Mouse (Mus musculus) hindbrain, embryonic 12.5 days (tissue): Measurements from ENCODE around the gene Cox10. TPM values are rescaled to one million over a fixed set of nuclear protein-coding genes. Genes with fewer than 3 reads are reported as not detected.

ENCODE experiments used
- ATAC-seq: fragments of 200-750 bp; cut with Nextera tagmentation; 2 replicates; pipeline ENCODE4 v1.8.0; 2017; ENCODE audit warnings: moderate TSS enrichment; ENCODE audit not compliant: low FRiP score
- H3K27ac ChIP-seq: fragments of 300-500 bp; sonication (generic); 2 replicates; pipeline ENCODE4 v1.5.1; 2016; ENCODE audit warnings: mild to moderate bottlenecking
- H3K27me3 ChIP-seq: fragments of 300-500 bp; sonication (generic); 2 replicates; pipeline ENCODE4 v1.6.1; 2016; ENCODE audit warnings: mild to moderate bottlenecking
- H3K36me3 ChIP-seq: fragments of 300-500 bp; sonication (generic); 2 replicates; pipeline ENCODE4 v1.6.1; 2016; ENCODE audit warnings: mild to moderate bottlenecking
- H3K4me1 ChIP-seq: fragments of 300-500 bp; sonication (generic); 2 replicates; pipeline ENCODE4 v1.6.1; 2016
- H3K4me2 ChIP-seq: fragments of 300-500 bp; sonication (generic); replicated peaks from 2 replicates; pipeline ENCODE4 v1.6.1; 2016; ENCODE audit warnings: mild to moderate bottlenecking
- H3K4me3 ChIP-seq: fragments of 300-500 bp; sonication (generic); 2 replicates; pipeline ENCODE4 v1.5.1; 2016; ENCODE audit warnings: mild to moderate bottlenecking
- H3K9ac ChIP-seq: fragments of 300-500 bp; sonication (generic); 2 replicates; pipeline ENCODE4 v1.6.1; 2016; ENCODE audit warnings: mild to moderate bottlenecking, moderate library complexity
- H3K9me3 ChIP-seq: fragments of 300-500 bp; sonication (generic); replicated peaks from 2 replicates; pipeline ENCODE4 v1.6.1; 2016; ENCODE audit warnings: mild to moderate bottlenecking
- WGBS: fragments of 180-500 bp; shearing (Covaris S2); methylation state at CpG from one replicate; pipeline ENCODE4 v1.1.7; 2016; 5-methylcytosine and 5-hydroxymethylcytosine counted together
- polyA plus RNA-seq: library from polyadenylated mRNA; unstranded; fragments of >200 nt; fragmentation: Nextera tagmentation; extraction: Ambion mirVana; gene quantifications from 2 replicates; pipeline ENCODE4 v1.2.1, GENCODE M21; 2016

Gene Cox10
- polyA plus RNA-seq, 1 experiment from 2014 or later = 19.8 TPM

DNA sequence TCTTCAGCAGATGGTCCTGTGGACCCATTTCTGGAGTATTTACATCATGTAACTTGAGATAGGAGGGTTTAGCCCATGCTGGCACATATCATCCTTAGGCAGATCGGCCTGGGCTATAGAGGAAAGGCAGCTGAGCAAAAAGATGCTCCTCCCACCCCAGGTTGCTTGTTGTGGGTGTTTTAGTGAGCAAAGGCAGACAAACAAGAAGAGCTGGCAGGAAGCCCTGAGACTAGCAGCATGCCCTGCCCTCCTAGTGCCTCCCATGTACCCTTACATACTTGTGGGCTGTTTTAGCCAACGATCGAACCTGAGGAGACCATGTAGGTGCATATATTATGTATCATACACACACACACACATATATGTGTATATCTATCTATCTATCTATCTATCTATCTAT lies 135.3 kb downstream of the Cox10 start:
- ATAC-seq = no peak
- 96% methylated on average over 3 of the region's 3 CpGs for WGBS
- Histone ChIP-seq H3K4me2 (no peak overlapping the region), H3K36me3 (no peaks in the 10 kb centered on the region), H3K4me1 (no peaks in the 10 kb centered on the region), H3K27ac (no peak overlapping the region), H3K4me3 (no peak overlapping the region), H3K9ac (no peak overlapping the region), H3K27me3 (peaks cover 5% of the 10 kb centered on the region; the same call in 1 of the 2 replicates), H3K9me3 (no peaks in the 10 kb centered on the region)

DNA sequence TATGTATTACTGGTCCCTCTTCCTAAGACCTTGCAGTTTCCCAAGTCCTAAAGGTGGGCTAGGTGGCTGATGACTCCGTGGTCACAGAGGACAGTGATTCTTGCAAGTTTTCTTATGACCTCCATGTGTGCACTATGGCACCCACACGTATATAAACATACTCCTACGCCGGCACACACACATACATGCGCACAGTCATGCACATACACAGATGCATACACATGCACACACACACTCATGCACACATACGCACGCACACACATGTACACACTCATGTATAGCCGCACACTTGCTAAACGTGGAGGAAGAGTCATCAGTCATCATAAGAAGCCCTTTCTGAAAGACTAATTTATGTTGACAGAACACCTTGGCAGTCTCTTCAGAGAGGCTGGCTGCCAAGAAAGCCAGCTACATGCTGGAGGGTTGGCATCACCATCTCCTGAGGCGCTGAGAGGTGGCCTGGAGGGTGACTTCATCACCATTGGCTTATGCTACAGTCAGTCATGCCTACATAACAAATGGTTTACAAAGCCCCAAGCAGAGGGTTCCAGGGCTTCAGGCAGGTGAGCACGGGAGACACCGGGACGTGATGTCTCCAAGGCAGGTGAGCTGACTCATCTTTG lies 135.9 kb downstream of the Cox10 start:
- H3K36me3 ChIP-seq = no peaks in the 10 kb centered on the region
- no peaks in the 10 kb centered on the region for H3K9me3 ChIP-seq
- no peak overlapping the region for H3K4me3 ChIP-seq
- H3K27ac ChIP-seq = no peak overlapping the region
- no peak for ATAC-seq
- peaks cover 11% of the 10 kb centered on the region; the same call in 1 of the 2 replicates for H3K27me3 ChIP-seq
- no peaks in the 10 kb centered on the region for H3K4me1 ChIP-seq
- WGBS = 94% methylated on average over 13 of the region's 13 CpGs
- H3K4me2 ChIP-seq = no peak overlapping the region
- no peak overlapping the region for H3K9ac ChIP-seq

DNA sequence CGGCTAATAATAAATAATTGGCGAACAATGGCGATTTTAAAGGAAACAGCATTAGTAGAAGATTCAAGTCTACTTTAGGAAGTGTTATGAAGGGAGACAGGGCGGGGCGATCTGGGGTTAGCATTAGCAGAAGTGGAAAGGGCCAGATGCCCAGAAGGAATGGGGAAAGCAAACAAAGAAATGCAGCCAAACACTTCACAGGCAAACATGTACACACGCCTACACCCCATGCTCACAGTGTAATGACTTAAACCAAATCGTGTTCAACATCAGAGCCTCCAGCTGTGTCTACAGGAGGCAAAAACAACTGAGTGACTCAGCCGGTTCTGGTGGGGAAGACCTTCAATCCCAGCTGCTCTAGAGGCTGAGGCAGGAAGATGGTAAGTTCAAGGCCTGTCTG lies 137.1 kb downstream of the Cox10 start:
- Histone ChIP-seq H3K9me3 (no peaks in the 10 kb centered on the region), H3K27ac (no peak overlapping the region), H3K27me3 (peaks cover 11% of the 10 kb centered on the region; the same call in 1 of the 2 replicates), H3K36me3 (no peaks in the 10 kb centered on the region), H3K4me1 (no peaks in the 10 kb centered on the region), H3K9ac (no peak overlapping the region), H3K4me2 (no peak overlapping the region), H3K4me3 (no peak overlapping the region)
- 72% methylated on average over 8 of the region's 8 CpGs for WGBS
- ATAC-seq = no peak

DNA sequence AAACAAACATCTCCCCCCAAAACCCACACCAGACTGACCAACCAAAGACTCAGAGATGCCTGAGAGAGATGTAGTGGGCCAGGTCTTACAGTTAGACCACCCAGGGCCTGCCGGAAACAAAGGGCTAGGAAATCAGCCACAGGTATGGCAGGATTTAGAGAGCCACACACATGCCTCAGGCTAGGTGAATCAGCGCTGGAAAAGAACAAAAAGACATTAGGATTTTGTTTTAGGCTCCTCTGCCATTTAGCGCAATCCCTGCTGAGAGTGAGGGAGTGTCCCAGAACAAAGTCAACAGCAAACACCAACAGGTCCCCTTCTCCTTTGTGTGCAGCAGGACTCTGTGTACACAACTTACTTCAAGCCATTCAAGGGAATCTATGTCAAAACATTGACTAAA lies 142.6 kb downstream of the Cox10 start:
- WGBS = 43% methylated on average over 3 of the region's 3 CpGs
- no peak for ATAC-seq
- Histone ChIP-seq H3K4me3 (no peak overlapping the region), H3K27ac (no peak overlapping the region), H3K9me3 (no peaks in the 10 kb centered on the region), H3K4me1 (no peaks in the 10 kb centered on the region), H3K36me3 (no peaks in the 10 kb centered on the region), H3K4me2 (no peak overlapping the region), H3K9ac (no peak overlapping the region), H3K27me3 (peaks cover 17% of the 10 kb centered on the region)

DNA sequence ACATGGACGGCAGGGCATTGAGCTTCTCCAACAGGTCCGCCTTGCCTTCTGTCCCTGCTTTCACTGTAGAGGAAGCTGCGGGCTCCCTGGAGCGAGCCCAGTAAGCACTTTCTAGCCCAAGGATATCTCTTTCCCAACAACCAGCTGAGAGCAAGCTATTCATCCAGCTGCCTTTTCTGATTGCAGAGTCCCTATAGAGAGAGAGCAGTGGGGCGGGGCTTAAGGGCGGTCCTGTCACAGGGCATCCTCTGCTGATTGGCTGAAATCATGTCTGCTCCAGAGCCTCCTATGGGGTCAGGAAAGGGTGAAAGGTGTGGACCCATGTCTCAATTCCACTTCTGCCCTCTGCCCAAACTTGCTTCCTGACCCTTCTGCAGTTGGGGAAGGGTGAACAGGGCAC lies 152.4 kb downstream of the Cox10 start:
- Histone ChIP-seq H3K9ac (no peak overlapping the region), H3K27ac (no peak overlapping the region), H3K4me2 (no peak overlapping the region), H3K9me3 (no peaks in the 10 kb centered on the region), H3K36me3 (no peaks in the 10 kb centered on the region), H3K27me3 (peaks cover 44% of the 10 kb centered on the region), H3K4me3 (no peak overlapping the region), H3K4me1 (peaks cover 23% of the 10 kb centered on the region)
- ATAC-seq = no peak
- whole genome bisulfite sequencing = 79% methylated on average over 6 of the region's 6 CpGs

DNA sequence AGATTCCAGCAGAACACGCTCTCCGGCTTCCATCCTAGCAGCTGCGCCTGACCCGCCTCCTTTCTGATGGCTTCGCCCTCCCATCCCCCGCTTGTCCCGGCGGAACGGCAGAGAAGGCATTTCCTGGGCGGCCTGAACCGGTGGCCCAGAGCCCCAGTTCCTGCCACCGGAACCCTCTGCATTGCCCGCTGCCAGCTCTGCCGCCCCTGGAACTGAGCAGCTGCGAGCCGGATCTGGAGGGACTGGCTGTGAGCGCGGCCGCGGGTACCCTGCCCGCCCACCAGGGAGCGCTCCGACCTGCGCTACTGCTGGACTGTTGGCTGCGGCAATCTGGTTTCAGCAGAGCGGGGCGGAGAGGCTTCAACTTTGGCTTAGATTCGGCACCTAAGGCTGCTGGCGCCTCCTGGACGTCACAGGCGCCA lies 154.1 kb downstream of the Cox10 start:
- H3K4me1 ChIP-seq = peaks cover 32% of the 10 kb centered on the region
- H3K4me3 ChIP-seq = peak overlapping the region; percentile 25
- no peak for ATAC-seq
- peak overlapping the region; percentile 48 for H3K4me2 ChIP-seq
- WGBS = under 1% methylated on average over 31 of the region's 31 CpGs
- peaks cover 53% of the 10 kb centered on the region for H3K27me3 ChIP-seq
- H3K9me3 ChIP-seq = no peaks in the 10 kb centered on the region
- no peak overlapping the region for H3K9ac ChIP-seq
- H3K27ac ChIP-seq = no peak overlapping the region
- H3K36me3 ChIP-seq = no peaks in the 10 kb centered on the region

DNA sequence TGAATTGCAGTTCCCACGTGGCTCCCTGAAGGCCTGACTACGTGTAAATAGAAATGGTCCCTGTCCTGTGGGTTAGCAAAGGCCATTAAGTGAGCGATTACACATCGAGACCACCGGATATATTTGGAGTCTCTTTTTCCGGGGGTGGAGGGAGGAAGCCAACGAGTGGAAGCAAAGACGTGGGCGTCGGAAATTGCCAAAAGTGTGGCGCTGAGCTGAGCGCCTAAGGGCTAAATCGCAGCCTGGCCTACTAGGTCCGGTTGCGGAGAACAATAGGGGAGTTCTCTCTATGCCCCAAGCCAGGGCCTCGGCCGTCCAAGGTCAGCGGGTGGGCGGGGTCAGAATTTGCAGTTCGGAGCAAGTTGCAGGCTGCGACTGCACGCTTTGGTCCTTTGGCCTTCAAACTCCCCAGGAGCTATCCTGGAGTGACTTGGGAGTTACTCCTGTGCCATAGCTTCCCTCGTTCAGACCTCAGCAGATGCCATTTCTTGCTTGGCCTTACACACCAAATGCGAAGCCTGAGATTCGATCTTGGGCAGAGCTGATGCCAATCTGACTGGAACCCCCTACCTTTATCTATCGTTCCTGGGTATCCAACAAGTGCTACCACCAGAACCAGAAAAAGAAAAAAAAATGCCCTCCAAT lies 154.9 kb downstream of the Cox10 start:
- Histone ChIP-seq H3K4me2 (peak overlapping the region; percentile 48), H3K36me3 (no peaks in the 10 kb centered on the region), H3K27ac (no peak overlapping the region), H3K9me3 (no peaks in the 10 kb centered on the region), H3K4me3 (no peak overlapping the region), H3K9ac (no peak overlapping the region), H3K4me1 (peaks cover 36% of the 10 kb centered on the region), H3K27me3 (peaks cover 53% of the 10 kb centered on the region)
- ATAC-seq = no peak
- WGBS = 5% methylated on average over 26 of the region's 26 CpGs

DNA sequence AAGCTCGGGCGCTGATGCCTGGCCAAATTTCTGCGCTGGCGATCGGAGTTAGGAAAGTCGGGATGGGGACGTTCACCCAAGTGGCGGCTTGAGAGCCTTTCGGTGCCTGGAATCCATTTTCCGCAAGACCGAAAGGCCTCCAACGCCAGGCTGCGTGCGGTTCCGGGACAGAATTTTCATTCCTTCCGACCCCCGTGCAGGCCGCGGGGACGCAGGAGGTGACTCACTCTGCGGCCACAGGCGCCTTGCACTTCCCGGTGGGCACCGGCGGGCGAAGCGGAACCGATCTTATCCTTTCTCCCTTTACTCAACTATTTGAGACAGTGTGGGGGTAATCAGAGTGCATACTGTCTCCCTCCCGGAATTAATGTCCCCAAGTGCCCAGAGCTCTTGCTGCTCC lies 155.9 kb downstream of the Cox10 start:
- Histone ChIP-seq H3K4me3 (peak overlapping the region; percentile 32), H3K9me3 (no peaks in the 10 kb centered on the region), H3K4me2 (peak overlapping the region; percentile 87), H3K4me1 (peaks cover 40% of the 10 kb centered on the region), H3K36me3 (no peaks in the 10 kb centered on the region), H3K27ac (no peak overlapping the region), H3K9ac (peak overlapping the region; percentile 45; the same call in 1 of the 2 replicates), H3K27me3 (peaks cover 58% of the 10 kb centered on the region)
- WGBS = under 1% methylated on average over 29 of the region's 29 CpGs
- ATAC-seq = no peak

DNA sequence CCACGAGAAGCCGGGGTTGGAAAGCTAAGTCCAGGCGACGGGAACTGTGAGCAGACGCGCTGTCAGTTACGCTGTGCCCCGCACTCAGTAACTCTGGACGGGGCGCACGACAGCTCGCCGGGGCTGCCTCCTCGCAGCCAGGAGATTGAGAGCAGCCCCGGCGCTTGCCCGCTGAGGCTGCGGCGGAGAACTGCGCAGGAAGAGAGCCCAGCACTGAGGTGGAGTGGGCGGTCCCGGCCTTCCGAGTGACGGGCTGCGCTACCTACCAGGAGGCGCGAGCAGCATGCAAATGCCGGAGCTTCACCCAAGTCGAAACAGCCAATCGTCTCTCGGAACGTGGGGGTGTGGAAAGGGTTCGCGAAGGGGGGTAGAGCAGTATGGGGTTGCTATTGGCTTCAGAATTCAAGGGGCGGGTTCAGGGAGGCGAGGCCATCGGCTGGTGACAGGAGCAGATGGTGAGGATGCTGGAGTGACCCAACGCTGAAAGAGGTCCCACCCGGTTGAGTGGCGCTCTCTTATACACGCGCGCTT lies 157.1 kb downstream of the Cox10 start, which contains the start of gene Hs3st3b1:
Gene Hs3st3b1, minus strand, starts transcription at position 200 of the 531 bp plus-strand sequence.
- H3K4me2 ChIP-seq = peak within 1 kb of the TSS; percentile 87
- peak; percentile 94 for ATAC-seq
- H3K4me3 ChIP-seq = peak within 1 kb of the TSS; percentile 65
- H3K9ac ChIP-seq = peak within 1 kb of the TSS; percentile 80
- H3K36me3 ChIP-seq = no peaks in the 10 kb centered on the region
- WGBS = under 1% methylated on average over 43 of the region's 43 CpGs
- H3K4me1 ChIP-seq = peaks cover 47% of the 10 kb centered on the region
- peaks cover 69% of the 10 kb centered on the region for H3K27me3 ChIP-seq
- H3K9me3 ChIP-seq = no peaks in the 10 kb centered on the region
- H3K27ac ChIP-seq = peak within 1 kb of the TSS; percentile 67; the same call in 1 of the 2 replicates

DNA sequence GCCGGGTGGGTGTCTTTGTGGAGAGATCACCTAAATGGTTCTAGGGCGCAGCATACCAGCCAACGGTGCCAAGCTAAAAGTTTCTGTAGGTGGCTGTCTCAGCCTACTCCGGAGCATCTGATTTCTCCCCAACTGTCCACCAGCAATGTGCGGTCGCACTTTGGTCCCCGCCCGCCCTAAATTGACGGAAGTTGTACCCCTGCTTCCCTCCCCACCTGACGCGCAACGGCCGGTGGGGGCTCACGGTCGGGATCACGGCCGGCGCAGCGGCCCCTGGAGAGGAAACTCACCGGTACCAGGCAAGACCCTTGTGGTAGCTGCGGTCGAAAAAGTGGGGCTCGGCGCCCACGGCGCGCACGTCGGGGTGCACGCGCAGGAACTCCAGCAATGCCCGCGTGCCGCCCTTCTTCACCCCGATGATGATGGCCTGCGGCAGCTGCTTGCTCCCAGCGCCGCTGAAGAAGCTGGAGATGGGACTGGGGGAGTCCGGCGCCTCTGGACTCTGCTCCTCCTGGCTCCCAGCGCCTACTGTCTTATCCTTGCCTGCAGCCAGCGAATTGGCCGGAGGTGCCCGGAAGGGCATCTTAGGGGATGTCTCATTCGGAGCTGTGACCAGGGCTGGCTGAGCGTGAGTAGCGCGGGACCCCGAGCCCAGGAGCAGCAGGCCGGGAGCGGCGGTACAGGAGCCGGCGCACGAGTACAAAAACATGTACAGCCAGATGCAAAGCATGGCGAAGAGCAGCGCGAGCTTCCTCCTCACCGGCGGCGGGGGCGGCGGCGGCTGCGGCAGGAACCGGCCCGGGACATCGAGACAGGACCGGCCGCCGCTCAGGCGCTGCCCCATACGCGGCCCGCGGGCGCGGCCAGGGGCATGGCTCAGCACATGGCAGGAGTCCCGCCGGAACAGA lies 158.0 kb downstream of the Cox10 start:
- H3K9ac ChIP-seq = peak overlapping the region; percentile 80
- peak overlapping the region; percentile 67; the same call in 1 of the 2 replicates for H3K27ac ChIP-seq
- H3K4me3 ChIP-seq = peak overlapping the region; percentile 65
- H3K27me3 ChIP-seq = peaks cover 66% of the 10 kb centered on the region
- peak; percentile 11; the same call in 1 of the 2 replicates for ATAC-seq
- H3K4me1 ChIP-seq = peaks cover 49% of the 10 kb centered on the region
- WGBS = under 1% methylated on average over 71 of the region's 80 CpGs
- H3K36me3 ChIP-seq = no peaks in the 10 kb centered on the region
- H3K9me3 ChIP-seq = no peaks in the 10 kb centered on the region
- H3K4me2 ChIP-seq = peak overlapping the region; percentile 87

DNA sequence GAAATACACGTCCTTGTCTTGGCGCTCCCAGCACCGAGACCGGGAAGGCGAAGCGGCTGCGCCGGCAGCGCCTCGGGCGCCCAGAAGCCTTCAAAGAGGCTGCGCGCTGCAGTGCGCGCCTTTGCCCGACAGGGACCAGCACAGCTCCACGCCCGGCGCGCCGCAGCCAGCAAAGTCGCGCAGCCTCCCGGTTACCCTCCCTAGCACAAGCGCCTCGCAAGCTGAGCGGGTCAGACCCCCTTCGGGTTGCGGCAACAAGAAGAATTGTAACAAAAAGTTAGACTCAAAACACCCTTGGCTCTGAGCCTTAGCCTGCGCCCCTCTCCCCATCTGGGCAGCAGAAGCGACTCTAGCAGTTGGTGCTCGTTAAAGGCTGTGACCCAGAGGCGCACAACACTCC lies 158.7 kb downstream of the Cox10 start:
- Histone ChIP-seq H3K9me3 (no peaks in the 10 kb centered on the region), H3K4me2 (peak overlapping the region; percentile 87), H3K9ac (peak overlapping the region; percentile 80), H3K27me3 (peaks cover 64% of the 10 kb centered on the region), H3K27ac (peak overlapping the region; percentile 42; the same call in 1 of the 2 replicates), H3K4me1 (peaks cover 49% of the 10 kb centered on the region), H3K36me3 (no peaks in the 10 kb centered on the region), H3K4me3 (peak overlapping the region; percentile 65)
- under 1% methylated on average over 33 of the region's 33 CpGs for WGBS
- ATAC-seq = peak; percentile 51
